Mouse (Mus musculus) heart, embryonic 13.5 days (tissue): Measurements from ENCODE around the gene Frmd4a. TPM values are rescaled to one million over a fixed set of nuclear protein-coding genes. Genes with fewer than 3 reads are reported as not detected.
"Not testable (repeated sequence)": the region's sequence is repeated elsewhere in the genome, so short reads cannot be mapped to it uniquely, and the experiment has no call there.

Experiments used
- ATAC-seq: fragments of 200-750 bp; cut with Nextera tagmentation; 2 replicates; pipeline ENCODE4 v1.8.0; 2017; ENCODE audit warnings: moderate TSS enrichment; ENCODE audit not compliant: insufficient number of reproducible peaks, low FRiP score, low TSS enrichment; ENCODE audit errors: extremely low read depth
- H3K27ac ChIP-seq: fragments of 300-500 bp; sonication (generic); replicated peaks from 2 replicates; pipeline ENCODE4 v1.5.1; 2015; ENCODE audit warnings: moderate library complexity, mild to moderate bottlenecking, inconsistent platforms
- H3K27me3 ChIP-seq: fragments of 300-500 bp; sonication (generic); replicated peaks from 2 replicates; pipeline ENCODE4 v1.6.1; 2015; ENCODE audit warnings: mild to moderate bottlenecking, inconsistent platforms
- H3K36me3 ChIP-seq: fragments of 300-500 bp; sonication (generic); 2 replicates; pipeline ENCODE4 v1.6.1; 2015; ENCODE audit warnings: mild to moderate bottlenecking, inconsistent platforms
- H3K4me1 ChIP-seq: fragments of 300-500 bp; sonication (generic); 2 replicates; pipeline ENCODE4 v1.6.1; 2015; ENCODE audit warnings: inconsistent platforms
- H3K4me2 ChIP-seq: fragments of 300-500 bp; sonication (generic); 2 replicates; pipeline ENCODE4 v1.6.1; 2015; ENCODE audit warnings: inconsistent platforms, mild to moderate bottlenecking, moderate library complexity
- H3K4me3 ChIP-seq: fragments of 300-500 bp; sonication (generic); 2 replicates; pipeline ENCODE4 v1.5.1; 2015; ENCODE audit warnings: moderate library complexity, mild to moderate bottlenecking, inconsistent platforms
- H3K9ac ChIP-seq: fragments of 300-500 bp; sonication (generic); 2 replicates; pipeline ENCODE4 v1.6.1; 2015; ENCODE audit warnings: inconsistent platforms, mild to moderate bottlenecking, moderate library complexity
- H3K9me3 ChIP-seq: fragments of 300-500 bp; sonication (generic); 2 replicates; pipeline ENCODE4 v1.6.1; 2016; ENCODE audit warnings: inconsistent platforms
- WGBS: fragments of 180-500 bp; shearing (Covaris S2); methylation state at CpG from one replicate; pipeline ENCODE4 v1.1.7; 2015; ENCODE audit warnings: mixed read lengths; 5-methylcytosine and 5-hydroxymethylcytosine counted together
- polyA plus RNA-seq: library from polyadenylated mRNA; unstranded; fragments of >200 nt; fragmentation: Nextera tagmentation; extraction: Ambion mirVana; gene quantifications from 2 replicates; pipeline ENCODE4 v1.2.1, GENCODE M21; 2015

Gene Frmd4a
- polyA plus RNA-seq, 1 experiment from 2014 or later, result 15.2 TPM

DNA sequence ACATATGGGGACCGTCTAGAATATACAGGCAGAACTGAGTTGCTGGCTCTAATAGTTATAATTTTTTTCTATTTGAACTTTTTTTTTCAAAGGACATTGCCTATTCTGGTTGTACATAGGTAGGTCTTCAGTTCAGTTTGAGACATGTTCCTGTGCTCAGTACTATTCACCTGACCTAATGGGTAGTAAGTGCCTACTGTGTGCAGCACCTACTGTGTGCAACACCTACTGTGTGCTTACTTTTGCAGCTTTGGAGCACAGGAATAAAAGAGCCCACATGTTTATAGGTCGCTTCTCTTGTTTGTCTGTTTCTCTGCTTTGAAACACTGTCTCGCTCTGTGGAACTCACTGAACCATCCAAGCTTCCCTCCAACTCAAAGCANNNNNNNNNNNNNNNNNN, 284.6 kb downstream of the Frmd4a start:
- ATAC-seq, result no peak
- no peaks in the 10 kb centered on the region for H3K27me3 ChIP-seq
- WGBS, result 77% methylated on average over 3 of the region's 3 CpGs
- no peaks in the 10 kb centered on the region for H3K36me3 ChIP-seq
- H3K9ac ChIP-seq, result peak overlapping the region; percentile 86; the same call in 1 of the 2 replicates
- H3K9me3 ChIP-seq, result no peaks in the 10 kb centered on the region
- peak overlapping the region; percentile 86 for H3K27ac ChIP-seq
- peak overlapping the region; percentile 76 for H3K4me2 ChIP-seq
- H3K4me1 ChIP-seq, result peaks cover 59% of the 10 kb centered on the region
- H3K4me3 ChIP-seq, result peak overlapping the region; percentile 58

DNA sequence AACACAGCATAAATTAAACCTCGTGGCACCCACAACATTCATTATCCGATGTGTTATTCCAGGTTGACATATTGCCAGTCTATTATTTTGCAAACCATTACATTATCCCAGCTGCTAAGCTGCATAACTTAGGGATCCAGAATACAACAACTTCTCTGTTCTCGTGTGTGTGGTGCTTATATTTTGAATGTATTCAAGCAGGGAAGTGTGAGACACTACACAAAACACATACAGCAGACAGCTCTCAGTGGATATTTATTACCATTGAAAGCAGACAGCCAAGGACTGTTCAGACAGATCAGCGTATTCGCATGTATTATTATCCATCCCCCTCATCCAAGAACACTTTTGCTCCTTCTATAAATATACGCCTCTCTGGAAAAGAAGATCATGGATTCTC, 289.6 kb downstream of the Frmd4a start:
- H3K9me3 ChIP-seq, result 0 out of 2 replicates have a peak, but pooled peaks cover 4% of the 10 kb centered on the region
- 64% methylated on average over 6 of the region's 6 CpGs for WGBS

DNA sequence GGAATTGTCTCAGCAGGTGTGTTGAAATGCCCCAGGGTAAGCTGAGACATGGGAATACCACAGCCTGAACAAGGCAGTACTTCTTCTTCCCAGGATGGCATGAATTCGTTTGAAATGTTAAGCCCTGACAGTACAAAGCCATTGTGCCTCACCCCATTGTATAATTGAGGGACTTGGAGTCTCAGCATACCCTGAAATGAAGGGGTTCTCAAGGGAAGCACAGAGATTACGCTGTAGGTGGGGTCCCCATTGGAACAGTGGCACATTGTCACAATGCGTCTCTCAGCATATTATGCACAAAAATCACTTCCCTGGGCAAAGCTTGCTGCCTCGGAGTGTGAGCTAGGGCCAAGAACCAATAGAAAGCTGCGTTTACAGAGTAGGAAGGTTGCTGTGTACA, 297.0 kb downstream of the Frmd4a start:
- Histone ChIP-seq H3K9ac (no peak overlapping the region), H3K36me3 (no peaks in the 10 kb centered on the region), H3K27ac (no peak overlapping the region), H3K4me2 (no peak overlapping the region), H3K4me3 (no peak overlapping the region), H3K27me3 (no peaks in the 10 kb centered on the region), H3K9me3 (no peaks in the 10 kb centered on the region), H3K4me1 (peaks cover 14% of the 10 kb centered on the region)
- WGBS, result 79% methylated on average over 5 of the region's 5 CpGs
- no peak for ATAC-seq

More for the DNA sequence above, 289.6 kb downstream of the Frmd4a start:
- Histone ChIP-seq H3K4me2 (no peak overlapping the region), H3K27ac (no peak overlapping the region), H3K4me1 (peaks cover 23% of the 10 kb centered on the region), H3K27me3 (no peaks in the 10 kb centered on the region), H3K4me3 (no peak overlapping the region), H3K9ac (no peak overlapping the region), H3K36me3 (peaks cover 10% of the 10 kb centered on the region; the same call in 1 of the 2 replicates)
- no peak for ATAC-seq

DNA sequence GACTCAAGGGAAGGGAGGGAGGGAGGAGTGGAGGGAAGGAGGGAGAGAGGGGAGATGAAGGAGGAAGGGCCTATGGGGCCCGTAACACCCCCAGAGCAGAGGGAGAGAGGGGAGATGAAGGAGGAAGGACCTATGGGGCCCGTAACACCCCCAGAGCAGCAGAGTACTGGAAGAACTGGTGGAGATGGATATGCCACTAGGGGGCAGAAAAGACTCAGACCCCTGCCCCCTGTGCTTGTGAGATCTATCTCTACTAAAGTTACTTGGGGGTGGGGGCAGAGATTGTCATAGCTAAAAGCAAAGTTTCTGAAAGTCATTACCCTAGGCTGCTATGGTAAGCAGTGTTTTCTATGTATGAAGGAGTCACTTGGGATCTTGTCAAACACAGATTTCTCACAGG, 299.1 kb downstream of the Frmd4a start:
- WGBS, result 52% methylated on average over 2 of the region's 2 CpGs
- Histone ChIP-seq H3K36me3 (no peaks in the 10 kb centered on the region), H3K9me3 (no peaks in the 10 kb centered on the region), H3K4me2 (no peak overlapping the region), H3K27ac (no peak overlapping the region), H3K4me3 (no peak overlapping the region), H3K27me3 (no peaks in the 10 kb centered on the region), H3K4me1 (peaks cover 14% of the 10 kb centered on the region), H3K9ac (no peak overlapping the region)
- ATAC-seq, result no peak

DNA sequence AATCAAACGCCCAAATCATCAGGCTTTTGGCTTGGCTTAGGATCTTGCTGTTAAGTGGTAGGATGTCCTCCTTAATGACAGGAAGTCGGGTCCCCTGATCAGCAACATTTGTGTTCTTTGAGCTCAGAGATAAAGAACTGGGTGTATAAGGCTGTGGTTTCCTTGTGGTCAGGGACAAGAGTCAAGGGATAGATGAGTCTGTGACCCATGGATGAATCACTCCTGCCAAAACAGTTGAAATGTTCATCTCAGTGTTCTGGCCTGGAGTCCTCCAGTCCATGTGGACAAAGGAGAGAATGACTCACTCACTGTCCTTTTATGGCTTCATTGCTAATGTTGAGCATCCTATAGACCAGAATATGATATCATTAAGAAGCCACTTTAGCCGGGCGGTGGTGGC, 300.6 kb downstream of the Frmd4a start:
- H3K4me1 ChIP-seq, result peaks cover 7% of the 10 kb centered on the region; the same call in 1 of the 2 replicates
- ATAC-seq, result no peak
- no peak overlapping the region for H3K27ac ChIP-seq
- no peak overlapping the region for H3K4me3 ChIP-seq
- H3K9ac ChIP-seq, result no peak overlapping the region
- no peaks in the 10 kb centered on the region for H3K36me3 ChIP-seq
- H3K9me3 ChIP-seq, result no peaks in the 10 kb centered on the region
- 53% methylated on average over 4 of the region's 4 CpGs for WGBS
- H3K27me3 ChIP-seq, result no peaks in the 10 kb centered on the region
- H3K4me2 ChIP-seq, result no peak overlapping the region

DNA sequence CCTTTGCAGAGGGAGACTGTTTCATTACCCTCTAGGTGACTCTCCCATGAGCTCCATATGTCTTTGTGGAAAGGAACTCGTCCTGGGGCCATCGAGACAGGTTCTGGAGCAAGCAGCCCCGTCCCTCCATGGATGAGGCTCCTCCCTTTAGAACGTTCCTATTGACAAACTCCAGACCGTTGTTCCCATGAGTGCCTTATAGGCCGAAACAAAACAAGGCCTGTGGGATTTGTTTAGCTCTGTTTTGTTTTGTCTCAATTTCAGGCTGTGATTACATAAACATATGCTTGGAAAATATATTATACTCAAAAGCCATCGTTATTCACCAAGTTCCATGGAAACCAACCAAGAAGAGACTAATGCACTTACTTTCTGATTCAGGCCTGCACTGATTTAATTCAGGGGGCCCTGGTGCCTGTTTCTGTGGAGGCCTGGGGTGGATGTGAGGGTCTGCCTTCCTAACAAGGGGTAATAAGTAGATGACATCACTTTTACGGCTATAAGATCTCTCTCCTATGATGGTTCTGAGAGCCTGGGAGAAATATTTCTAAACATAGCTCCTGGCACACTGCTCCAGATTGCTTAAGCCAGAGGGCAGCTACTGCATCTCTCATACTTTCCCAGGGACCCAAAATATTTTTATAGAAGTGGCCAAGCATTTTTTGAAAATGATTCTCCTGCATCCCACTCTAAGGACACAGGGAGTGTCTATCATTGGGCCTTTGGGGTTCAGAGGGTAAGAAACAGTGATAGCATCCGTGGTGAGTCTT, 308.9 kb downstream of the Frmd4a start:
- Histone ChIP-seq H3K4me3 (no peak overlapping the region), H3K4me2 (peak overlapping the region; percentile 5; the same call in 1 of the 2 replicates), H3K36me3 (no peaks in the 10 kb centered on the region), H3K27ac (peak overlapping the region; percentile 84), H3K27me3 (no peaks in the 10 kb centered on the region), H3K4me1 (peaks cover 48% of the 10 kb centered on the region), H3K9me3 (no peaks in the 10 kb centered on the region), H3K9ac (no peak overlapping the region)
- no peak for ATAC-seq
- 42% methylated on average over 9 of the region's 9 CpGs for WGBS

DNA sequence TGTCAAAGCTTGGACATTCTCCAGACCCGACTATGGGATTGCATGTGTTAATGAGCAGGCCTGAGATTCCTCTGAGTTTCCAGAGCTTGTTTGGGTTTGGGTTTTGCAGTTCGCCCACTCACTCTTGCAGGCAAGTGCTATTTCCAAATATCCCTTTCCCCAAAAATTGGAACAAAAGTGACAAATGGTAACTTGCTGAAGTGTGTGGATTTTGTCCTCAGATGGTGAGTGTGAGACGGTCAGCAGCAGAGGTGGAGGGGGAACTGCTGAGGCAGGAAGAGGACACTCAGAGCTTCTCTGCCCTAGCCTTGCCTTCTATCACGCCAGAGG, 309.5 kb downstream of the Frmd4a start:
- ATAC-seq, result no peak
- Histone ChIP-seq H3K4me3 (no peak overlapping the region), H3K27ac (peak overlapping the region; percentile 84), H3K4me1 (peaks cover 53% of the 10 kb centered on the region), H3K4me2 (peak overlapping the region; percentile 5; the same call in 1 of the 2 replicates), H3K27me3 (no peaks in the 10 kb centered on the region), H3K9me3 (no peaks in the 10 kb centered on the region), H3K36me3 (no peaks in the 10 kb centered on the region), H3K9ac (peak overlapping the region; percentile 56)
- WGBS, result 37% methylated on average over 4 of the region's 4 CpGs

DNA sequence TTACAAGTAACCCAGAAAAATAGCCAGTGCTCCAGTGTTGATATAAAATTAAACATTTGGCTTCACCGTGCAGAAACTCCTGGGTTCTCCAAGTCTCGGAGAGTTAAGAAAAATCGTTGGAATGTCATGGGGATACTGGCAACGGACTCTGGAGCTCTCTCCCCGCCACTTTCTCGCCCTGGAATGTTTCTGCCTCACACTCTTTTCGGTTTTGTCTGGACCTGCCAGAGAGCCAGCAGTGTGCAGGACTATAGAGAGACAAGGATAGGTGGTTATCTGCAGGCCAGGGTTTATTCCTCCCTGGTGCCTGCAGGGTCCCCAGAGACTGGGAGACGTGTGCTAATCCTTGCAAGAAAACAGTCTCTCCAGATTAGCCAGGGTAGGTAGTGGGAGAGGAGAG, 314.9 kb downstream of the Frmd4a start:
- Histone ChIP-seq H3K4me2 (0 out of 2 replicates have a peak overlapping the region, but pooled peaks have one; percentile 24), H3K9ac (no peak overlapping the region), H3K27ac (peak overlapping the region; percentile 55; the same call in 1 of the 2 replicates), H3K4me3 (no peak overlapping the region), H3K27me3 (no peaks in the 10 kb centered on the region), H3K36me3 (no peaks in the 10 kb centered on the region), H3K4me1 (peaks cover 71% of the 10 kb centered on the region), H3K9me3 (no peaks in the 10 kb centered on the region)
- ATAC-seq, result no peak
- WGBS, result 25% methylated on average over 8 of the region's 8 CpGs

DNA sequence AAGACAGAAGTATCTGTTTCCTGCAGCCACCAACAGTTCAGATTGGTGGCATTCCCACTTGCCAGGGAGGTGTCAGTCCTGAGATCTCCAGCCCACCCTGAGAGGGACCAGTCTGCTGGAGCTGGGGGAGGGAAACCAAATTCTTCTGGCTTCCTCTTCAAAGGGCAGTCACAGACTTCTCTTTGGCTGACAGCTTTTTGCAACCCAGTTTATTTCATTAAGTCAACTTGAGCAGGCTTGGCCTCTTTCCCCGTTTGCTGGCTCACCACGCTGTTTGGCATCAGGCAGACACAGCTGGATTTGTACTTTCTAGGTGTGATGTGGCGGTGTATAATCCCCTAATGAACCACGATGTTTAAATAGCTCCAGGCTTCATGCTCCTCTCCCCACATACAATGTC, 316.7 kb downstream of the Frmd4a start:
- Histone ChIP-seq H3K9me3 (no peaks in the 10 kb centered on the region), H3K9ac (no peak overlapping the region), H3K36me3 (no peaks in the 10 kb centered on the region), H3K4me1 (peaks cover 67% of the 10 kb centered on the region), H3K27ac (peak overlapping the region; percentile 16; the same call in 1 of the 2 replicates), H3K4me2 (no peak overlapping the region), H3K4me3 (no peak overlapping the region), H3K27me3 (no peaks in the 10 kb centered on the region)
- 35% methylated on average over 4 of the region's 4 CpGs for WGBS
- ATAC-seq, result no peak

DNA sequence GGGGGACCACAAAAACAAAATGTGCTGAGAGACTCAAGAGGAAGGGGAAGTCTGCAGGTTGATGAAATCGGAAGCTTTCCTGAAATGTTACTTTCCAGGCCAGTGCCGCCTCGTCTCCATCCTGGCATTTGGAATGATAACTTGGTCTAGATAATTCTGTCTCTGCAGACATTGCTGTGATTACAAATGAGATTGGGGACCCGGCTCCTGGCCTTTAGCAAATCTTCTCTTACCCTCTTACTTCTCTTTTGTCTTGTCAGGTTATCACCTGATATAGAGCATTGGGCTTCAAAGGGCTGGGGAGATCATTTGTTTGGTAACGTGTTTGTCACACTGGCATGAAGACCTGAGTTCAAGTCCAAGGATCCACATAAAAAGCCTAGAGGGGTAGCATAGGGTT, 317.4 kb downstream of the Frmd4a start:
- 51% methylated on average over 5 of the region's 5 CpGs for WGBS
- ATAC-seq, result no peak
- Histone ChIP-seq H3K27ac (no peak overlapping the region), H3K4me1 (peaks cover 67% of the 10 kb centered on the region), H3K9me3 (no peaks in the 10 kb centered on the region), H3K27me3 (no peaks in the 10 kb centered on the region), H3K4me3 (no peak overlapping the region), H3K9ac (no peak overlapping the region), H3K36me3 (no peaks in the 10 kb centered on the region), H3K4me2 (no peak overlapping the region)

DNA sequence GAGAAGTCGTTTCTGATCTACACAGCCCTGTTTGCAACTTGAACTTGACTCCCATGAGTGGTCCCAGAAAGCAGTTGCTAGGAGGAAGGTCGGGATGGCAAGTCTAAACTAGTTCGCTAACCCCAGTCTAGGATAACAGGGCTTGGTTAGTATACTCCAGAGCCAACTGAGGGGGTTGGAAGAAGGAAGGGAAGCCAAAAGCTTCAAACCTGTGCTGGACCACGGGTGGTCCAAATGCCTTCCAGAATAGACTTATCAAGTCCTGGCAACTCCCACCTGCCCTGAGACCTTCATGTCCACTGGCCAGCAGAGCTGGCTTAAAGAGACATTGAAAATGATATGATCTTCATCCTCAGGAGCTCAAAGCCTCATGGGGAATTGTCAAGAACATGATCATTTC, 318.4 kb downstream of the Frmd4a start:
- H3K36me3 ChIP-seq, result no peaks in the 10 kb centered on the region
- H3K4me3 ChIP-seq, result no peak overlapping the region
- no peaks in the 10 kb centered on the region for H3K9me3 ChIP-seq
- H3K9ac ChIP-seq, result no peak overlapping the region
- no peak overlapping the region for H3K4me2 ChIP-seq
- no peak for ATAC-seq
- H3K4me1 ChIP-seq, result peaks cover 64% of the 10 kb centered on the region
- H3K27me3 ChIP-seq, result no peaks in the 10 kb centered on the region
- WGBS, result 59% methylated on average over 4 of the region's 4 CpGs
- no peak overlapping the region for H3K27ac ChIP-seq

DNA sequence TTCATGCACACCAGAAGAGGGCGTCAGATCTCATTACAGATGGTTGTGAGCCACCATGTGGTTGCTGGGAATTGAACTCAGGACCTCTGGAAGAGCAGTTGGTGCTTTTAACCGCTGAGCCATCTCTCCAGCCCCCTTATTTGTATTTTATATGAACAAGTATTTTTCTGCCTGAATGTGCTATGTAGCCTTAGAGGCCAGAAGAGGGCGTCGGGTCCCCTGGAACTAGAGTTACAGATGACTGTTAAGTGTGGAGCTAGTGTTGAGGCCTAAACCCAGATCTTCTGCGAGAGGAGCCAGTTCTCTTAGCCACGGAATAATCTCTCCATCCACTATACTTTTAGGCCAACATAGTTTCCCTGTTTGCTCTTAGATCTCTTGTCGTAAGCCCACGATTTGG, 320.8 kb downstream of the Frmd4a start:
- WGBS, result 48% methylated on average over 8 of the region's 8 CpGs
- not testable (repeated sequence) for H3K9me3 ChIP-seq, H3K9ac ChIP-seq, H3K27me3 ChIP-seq, H3K4me2 ChIP-seq, H3K27ac ChIP-seq, ATAC-seq, H3K4me3 ChIP-seq, H3K36me3 ChIP-seq
- peaks cover 45% of the 10 kb centered on the region for H3K4me1 ChIP-seq
